Mouse (Mus musculus) left cerebral cortex, postnatal 36 days (tissue): ENCODE measurements at regions not wholly inside any gene's neighbourhood (a gene's known extent, or its start where the extent isn't known, plus 50 kb on each side); places are given as distances from the start of the nearest gene placed in this dataset.
"Not testable (repeated sequence)": the region's sequence is repeated elsewhere in the genome, so short reads cannot be mapped to it uniquely, and the experiment has no call there.

ENCODE experiments used
- DNase-seq, 2 experiments: peaks; one replicate each; pipeline ENCODE4 v3.0.0; 2021 to 2022; ENCODE audit warnings: low spot score in 2 of 2, mixed read lengths in 1 of 2
- intact Hi-C: fragments of 180-260 bp; cut with DNase I; formaldehyde crosslinking; loops from one replicate; pipeline ENCODE4 v1.15.1; 2025

DNA sequence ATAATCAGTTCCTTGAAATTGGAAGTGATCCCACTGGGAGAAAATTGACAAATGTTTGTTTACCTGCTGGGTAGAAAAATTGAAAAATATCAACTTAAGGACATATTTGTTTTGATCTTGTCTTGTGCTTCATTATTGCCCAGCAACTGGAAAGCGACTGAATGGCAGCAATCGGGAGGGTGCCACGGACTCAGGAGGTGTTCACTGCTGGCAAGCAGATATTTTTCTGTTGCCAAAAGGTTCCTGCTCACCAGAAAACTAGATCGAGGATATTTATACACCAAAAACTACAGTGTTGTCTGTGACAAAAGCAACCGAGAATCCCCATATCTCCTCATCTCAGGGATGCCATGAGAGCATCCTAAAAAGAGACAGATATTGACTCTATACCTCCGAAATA is 71.4 kb downstream of the Gm21833 start:
- no peak for DNase-seq
- intact Hi-C loops = no loop called here

GRCm38 (mm10) chr16:82920533-82920932 is 92.4 kb downstream of the Gm21833 start:
- no peak for DNase-seq
- intact Hi-C loops = no loop called here

- DNase-seq = not testable (repeated sequence)
Observed at GRCm38 (mm10) chr16:82958951-82959350, 130.8 kb downstream of the Gm21833 start.

DNA sequence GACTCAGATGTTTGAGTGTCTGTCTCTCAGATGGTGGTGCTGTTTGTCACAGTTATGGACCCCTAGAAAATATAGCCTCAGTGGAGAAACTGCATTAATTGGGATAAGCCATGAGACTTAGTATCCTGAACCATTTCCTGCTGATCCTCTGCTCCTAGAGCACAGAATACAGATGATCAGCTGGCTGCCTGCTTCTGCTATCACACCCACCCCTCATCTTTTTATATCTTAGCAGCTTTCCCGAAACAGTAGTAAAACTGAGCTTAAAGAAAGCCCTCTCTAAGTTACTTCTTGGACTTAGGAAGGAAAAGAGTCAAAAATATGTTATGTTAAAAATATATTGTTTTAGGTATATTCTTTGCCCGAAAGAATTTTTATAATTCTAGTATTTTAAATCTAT is 163.5 kb downstream of the Gm21833 start:
- intact Hi-C loops = no loop called here
- no peak for DNase-seq

More at GRCm38 (mm10) chr16:82958951-82959350, 130.8 kb downstream of the Gm21833 start:
- intact Hi-C loops = not testable (repeated sequence)

DNA sequence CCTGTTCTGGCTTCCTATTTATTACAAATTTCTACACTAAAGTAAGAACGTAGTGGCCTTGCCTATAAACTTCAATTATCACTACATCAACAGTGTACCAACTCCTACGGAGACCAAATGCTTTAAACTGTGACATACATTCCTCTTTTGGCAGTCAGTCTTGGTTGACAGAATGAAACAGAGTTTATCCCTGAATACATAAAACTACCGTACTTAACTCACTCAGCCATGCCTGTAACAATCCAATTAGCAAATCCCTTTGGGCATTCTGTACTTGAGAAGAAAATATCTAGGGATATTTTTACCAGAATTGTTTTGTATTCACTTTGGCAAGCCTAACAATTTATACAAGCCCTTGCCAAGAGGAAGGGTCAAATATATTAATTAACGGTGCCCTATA is 169.7 kb downstream of the Gm21833 start:
- DNase-seq = no peak
- intact Hi-C loops = no loop called here

DNA sequence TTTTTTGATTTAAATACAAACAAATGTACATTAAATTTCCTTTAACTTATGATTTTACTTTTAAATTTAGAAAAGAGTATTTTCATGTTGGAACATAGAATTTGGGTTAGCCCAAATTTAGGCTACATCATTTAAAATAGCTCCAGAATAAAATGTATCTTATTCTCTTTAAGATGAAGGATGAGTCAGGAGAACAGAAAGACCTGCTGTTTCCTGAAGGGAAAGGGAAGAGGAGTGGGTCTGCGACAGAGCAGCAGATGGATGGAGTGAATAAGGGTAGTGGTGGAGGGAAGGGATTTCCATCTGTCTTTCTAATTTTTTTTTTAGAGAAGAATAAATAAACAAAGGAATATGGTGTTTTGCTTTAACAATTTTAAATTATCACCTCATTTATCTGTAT is 193.1 kb downstream of the Gm21833 start:
- intact Hi-C loops = no loop called here
- no peak for DNase-seq

- DNase-seq = no peak
- intact Hi-C loops = no loop called here
Observed at GRCm38 (mm10) chr16:83063423-83063822, 235.2 kb downstream of the Gm21833 start.

DNA sequence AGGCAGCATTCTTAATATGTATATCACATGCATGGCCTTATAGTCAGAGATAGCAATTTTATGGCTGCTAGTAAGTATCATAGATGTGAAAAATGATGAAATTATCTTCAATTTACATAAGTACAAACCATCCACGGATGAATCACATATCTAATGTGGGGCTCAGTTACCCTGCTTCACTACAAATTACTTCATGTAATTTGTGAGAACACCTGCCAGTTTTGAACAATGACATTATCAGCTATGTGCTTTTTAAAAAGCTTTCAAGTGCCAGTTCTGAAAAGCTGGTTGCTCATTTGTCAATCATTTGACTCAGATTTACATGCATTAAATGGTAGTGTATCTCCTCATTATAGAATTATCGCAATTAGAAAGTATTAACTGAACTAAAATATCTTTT is 243.3 kb downstream of the Gm21833 start:
- intact Hi-C loops = no loop called here
- DNase-seq = no peak

DNA sequence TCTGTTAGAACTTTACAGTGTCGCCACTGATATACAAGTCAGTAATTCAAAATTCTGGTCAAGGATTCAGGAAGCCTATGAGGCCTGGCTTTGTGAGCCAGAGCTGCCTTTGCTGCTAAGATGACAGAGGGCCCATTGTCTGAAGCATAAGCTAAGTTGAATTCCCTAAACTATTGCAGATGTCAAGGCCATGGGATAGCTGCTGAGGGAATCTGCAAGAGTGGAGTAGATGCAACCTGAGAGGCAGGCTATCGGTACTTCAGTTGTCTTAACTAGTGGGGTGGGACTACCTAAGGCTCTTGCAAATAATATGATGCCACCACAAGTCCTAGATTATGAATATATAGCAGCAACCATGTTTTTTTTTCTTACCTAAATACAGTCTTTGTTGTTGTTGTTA is 263.9 kb downstream of the Gm21833 start:
- DNase-seq = no peak
- intact Hi-C loops = no loop called here

DNA sequence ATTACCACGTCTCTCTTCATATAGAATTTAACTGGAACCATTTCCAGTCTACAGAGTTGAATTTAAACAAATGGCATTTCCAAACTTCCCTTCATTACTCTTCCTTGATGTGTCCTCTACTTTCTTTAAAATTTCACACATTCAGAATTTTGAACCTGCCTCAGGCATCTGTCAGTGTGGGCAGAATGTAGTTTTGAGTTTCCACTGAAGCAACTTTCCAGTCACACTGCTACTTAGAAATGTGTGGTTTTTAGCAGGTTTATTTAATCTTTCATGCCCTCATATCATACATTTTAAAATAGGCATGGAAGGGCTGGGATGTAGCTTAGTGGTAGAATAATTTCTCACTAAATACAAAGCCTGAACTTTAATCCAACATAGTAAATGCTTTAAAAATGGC is 282.9 kb downstream of the Gm21833 start:
- intact Hi-C loops = loop anchor here (10.0 kb wide), 1 partner anchor 1004 kb away; no protein-coding TSS in a partner anchor
- DNase-seq = peak; percentile 7 to 10

- no peak for DNase-seq
- intact Hi-C loops = no loop called here
Observed at GRCm38 (mm10) chr16:83131876-83132275, 303.7 kb downstream of the Gm21833 start.

GRCm38 (mm10) chr16:83173021-83173420 is 344.8 kb downstream of the Gm21833 start:
- no peak for DNase-seq
- intact Hi-C loops = no loop called here

GRCm38 (mm10) chr16:83193441-83193953 is 365.3 kb downstream of the Gm21833 start:
- intact Hi-C loops = loop anchor here (10.0 kb wide), 1 partner anchor 921 kb away; no protein-coding TSS in a partner anchor
- peak; percentile 9 to 30 for DNase-seq

DNA sequence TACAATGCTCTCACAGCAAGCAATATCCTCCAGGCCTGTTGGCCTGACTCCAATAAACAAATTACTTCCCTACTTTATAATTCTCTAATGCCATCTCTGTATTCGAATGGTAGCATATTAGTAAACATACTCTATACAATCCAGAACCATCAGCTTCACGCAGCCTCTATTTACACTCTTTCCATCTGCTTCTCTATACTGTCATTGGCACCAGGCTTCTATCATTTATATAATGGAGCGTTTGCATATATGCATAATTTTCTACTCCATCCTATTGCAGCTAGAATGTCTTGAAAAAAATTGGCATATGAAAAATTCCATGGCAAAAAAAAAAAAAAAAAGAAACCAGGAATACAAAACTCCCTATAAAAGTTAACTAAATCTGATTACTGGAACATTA is 369.6 kb downstream of the Gm21833 start:
- DNase-seq = no peak
- intact Hi-C loops = loop anchor here (10.0 kb wide), 1 partner anchor 917 kb away; no protein-coding TSS in a partner anchor
